Mouse (Mus musculus) myocyte (in vitro differentiated cells): Measurements from ENCODE around the gene Cks1b. TPM values are rescaled to one million over a fixed set of nuclear protein-coding genes. Genes with fewer than 3 reads are reported as not detected.

ENCODE experiments used
- H3K27me3 ChIP-seq: one replicate; pipeline ENCODE4 v1.6.1; 2011; ENCODE audit not compliant: control insufficient read depth, insufficient read depth, insufficient read length
- H3K36me3 ChIP-seq: one replicate; pipeline ENCODE4 v1.6.1; 2011; ENCODE audit not compliant: control insufficient read depth, insufficient read depth
- H3K4me2 ChIP-seq: one replicate; pipeline ENCODE4 v1.6.1; 2011; ENCODE audit warnings: low read depth, control low read depth
- H3K4me3 ChIP-seq: one replicate; pipeline ENCODE4 v1.5.1; 2011; ENCODE audit warnings: mild to moderate bottlenecking, control low read depth, moderate library complexity
- H3K79me2 ChIP-seq: one replicate; pipeline ENCODE4 v1.6.1; 2011; ENCODE audit not compliant: control insufficient read depth, insufficient read depth
- H3ac ChIP-seq: one replicate; pipeline ENCODE4 v1.6.1; 2011; ENCODE audit not compliant: control insufficient read depth, insufficient read length
- CEBPB ChIP-seq: IDR thresholded peaks from 2 replicates; pipeline ENCODE4 v1.6.1; 2011; ENCODE audit warnings: mild to moderate bottlenecking, moderate library complexity; ENCODE audit not compliant: poor library complexity, insufficient read depth, severe bottlenecking
- E2F4 ChIP-seq: IDR thresholded peaks from one replicate; pipeline ENCODE4 v1.6.1; 2011; ENCODE audit warnings: mild to moderate bottlenecking, control low read depth, moderate library complexity; ENCODE audit not compliant: insufficient read depth
- MAX ChIP-seq: IDR thresholded peaks from one replicate; pipeline ENCODE4 v1.6.1; 2011; ENCODE audit warnings: low read depth, mild to moderate bottlenecking, control low read depth
- MYOD1 ChIP-seq, 3 experiments: IDR thresholded peaks; one replicate each; pipeline ENCODE4 v1.6.1; 2011; ENCODE audit warnings: control low read depth in 2 of 3, low read depth in 2 of 3, mild to moderate bottlenecking in 2 of 3, moderate library complexity in 1 of 3; ENCODE audit not compliant: insufficient read length in 2 of 3, control insufficient read depth in 1 of 3
- MYOG ChIP-seq, 3 experiments: IDR thresholded peaks; one replicate each; pipeline ENCODE4 v1.6.1; 2011; ENCODE audit warnings: control low read depth in 2 of 3, low read depth in 2 of 3, mild to moderate bottlenecking in 2 of 3; ENCODE audit not compliant: insufficient read length in 2 of 3, control insufficient read depth in 1 of 3, insufficient read depth in 1 of 3
- POLR2A ChIP-seq: IDR thresholded peaks from one replicate; pipeline ENCODE4 v1.6.1; 2011; ENCODE audit warnings: low read depth, mild to moderate bottlenecking, control low read depth, moderate library complexity; ENCODE audit not compliant: insufficient read length
- POLR2AphosphoS2 ChIP-seq: IDR thresholded peaks from one replicate; pipeline ENCODE4 v1.6.1; 2011; ENCODE audit warnings: low read depth, control low read depth; ENCODE audit not compliant: insufficient read length
- REST ChIP-seq: IDR thresholded peaks from one replicate; pipeline ENCODE4 v1.6.1; 2011; ENCODE audit warnings: mild to moderate bottlenecking, control low read depth, moderate library complexity; ENCODE audit not compliant: insufficient read depth, insufficient read length
- SRF ChIP-seq: IDR thresholded peaks from one replicate; pipeline ENCODE4 v1.6.1; 2011; ENCODE audit warnings: low read depth; ENCODE audit not compliant: control insufficient read depth, insufficient read length
- TCF12 ChIP-seq: IDR thresholded peaks from one replicate; pipeline ENCODE4 v1.6.1; 2011; ENCODE audit warnings: mild to moderate bottlenecking, control low read depth; ENCODE audit not compliant: poor library complexity, insufficient read depth, severe bottlenecking
- TCF3 ChIP-seq: IDR thresholded peaks from one replicate; pipeline ENCODE4 v1.6.1; 2011; ENCODE audit warnings: low read depth, control low read depth; ENCODE audit not compliant: insufficient read length
- USF1 ChIP-seq: IDR thresholded peaks from one replicate; pipeline ENCODE4 v1.6.1; 2011; ENCODE audit warnings: low read depth, mild to moderate bottlenecking, control low read depth, moderate library complexity
- polyA plus RNA-seq: library from polyadenylated mRNA; unstranded; fragments of >200 nt; fragmentation: generic; extraction: Trizol; gene quantifications from one replicate; pipeline ENCODE4 v1.2.1, GENCODE M21; 2012; ENCODE audit warnings: missing spikeins

Gene Cks1b
- polyA plus RNA-seq, 1 experiment: 113 TPM

GRCm38 (mm10) chr3:89394006-89394893, 23.9 kb downstream of the Cks1b start, which contains the start of gene Zbtb7b:
Gene Zbtb7b (minus strand): TSS chr3:89394776.
- peaks cover 29% of the 10 kb centered on the region for H3K79me2 ChIP-seq
- H3ac ChIP-seq: peak within 1 kb of the TSS; percentile 66
- H3K27me3 ChIP-seq: no peaks in the 10 kb centered on the region
- TF ChIP-seq REST: no peak
- no peak for TF ChIP-seq SRF
- TF ChIP-seq MAX: no peak
- TF ChIP-seq TCF3: no peak
- TF ChIP-seq TCF12: no peak
- peak in 1 of 3 experiments; percentile 25 for TF ChIP-seq MYOD1 (IDR thresholded peaks at IDR 0.05; ENCODE audit: control insufficient read depth in 1 of 3, insufficient read length in 2 of 3, low read depth in 2 of 3)
- no peak for TF ChIP-seq CEBPB
- TF ChIP-seq POLR2AphosphoS2: peak; percentile 32
- no peak for TF ChIP-seq E2F4
- TF ChIP-seq USF1: no peak
- peak; percentile 51 for TF ChIP-seq POLR2A
- peak in 1 of 3 experiments; percentile 37 for TF ChIP-seq MYOG (IDR thresholded peaks at IDR 0.05; ENCODE audit: control insufficient read depth in 1 of 3, insufficient read depth in 1 of 3, insufficient read length in 2 of 3, low read depth in 2 of 3)
- H3K4me2 ChIP-seq: peak within 1 kb of the TSS; percentile 90
- no peaks in the 10 kb centered on the region for H3K36me3 ChIP-seq
- H3K4me3 ChIP-seq: peak within 1 kb of the TSS; percentile 99

- Histone ChIP-seq H3K27me3 (no peaks in the 10 kb centered on the region), H3ac (peak overlapping the region; percentile 66), H3K4me2 (peak overlapping the region; percentile 90), H3K36me3 (no peaks in the 10 kb centered on the region), H3K4me3 (peak overlapping the region; percentile 99), H3K79me2 (peaks cover 35% of the 10 kb centered on the region)
- TF ChIP-seq REST (no peak), POLR2A (peak; percentile 48), MAX (no peak), MYOD1 (IDR thresholded peaks at IDR 0.05; ENCODE audit: control insufficient read depth in 1 of 3, insufficient read length in 2 of 3, low read depth in 2 of 3) (peak in 1 of 3 experiments; percentile 18), E2F4 (no peak), SRF (peak; percentile 78), MYOG (IDR thresholded peaks at IDR 0.05; ENCODE audit: control insufficient read depth in 1 of 3, insufficient read depth in 1 of 3, insufficient read length in 2 of 3, low read depth in 2 of 3) (peak in 1 of 3 experiments; percentile 23), TCF3 (no peak), USF1 (no peak), POLR2AphosphoS2 (peak; percentile 55), TCF12 (no peak), CEBPB (no peak)
Measured at GRCm38 (mm10) chr3:89393605-89394004, 24.6 kb downstream of the Cks1b start.

GRCm38 (mm10) chr3:89392871-89393311, 25.3 kb downstream of the Cks1b start:
- H3K79me2 ChIP-seq: peaks cover 39% of the 10 kb centered on the region
- H3ac ChIP-seq: peak overlapping the region; percentile 66
- no peaks in the 10 kb centered on the region for H3K27me3 ChIP-seq
- peak overlapping the region; percentile 65 for H3K4me2 ChIP-seq
- TF ChIP-seq MYOD1 (IDR thresholded peaks at IDR 0.05; ENCODE audit: control insufficient read depth in 1 of 3, insufficient read length in 2 of 3, low read depth in 2 of 3): peak in 1 of 3 experiments; percentile 18
- no peak for TF ChIP-seq TCF12
- TF ChIP-seq POLR2A: peak; percentile 35
- no peak for TF ChIP-seq CEBPB
- peak; percentile 32 for TF ChIP-seq POLR2AphosphoS2
- TF ChIP-seq SRF: no peak
- no peaks in the 10 kb centered on the region for H3K36me3 ChIP-seq
- peak overlapping the region; percentile 99 for H3K4me3 ChIP-seq

- peak overlapping the region; percentile 66 for H3ac ChIP-seq
- H3K27me3 ChIP-seq: no peaks in the 10 kb centered on the region
- peak overlapping the region; percentile 99 for H3K4me3 ChIP-seq
Measured at GRCm38 (mm10) chr3:89391663-89392511, 26.3 kb downstream of the Cks1b start.

More at GRCm38 (mm10) chr3:89391663-89392511, 26.3 kb downstream of the Cks1b start:
- Histone ChIP-seq H3K36me3 (no peaks in the 10 kb centered on the region), H3K79me2 (peaks cover 42% of the 10 kb centered on the region), H3K4me2 (peak overlapping the region; percentile 96)
- TF ChIP-seq SRF (peak; percentile 78), CEBPB (no peak), POLR2A (peak; percentile 60), POLR2AphosphoS2 (peak; percentile 76), MYOD1 (IDR thresholded peaks at IDR 0.05; ENCODE audit: control insufficient read depth in 1 of 3, insufficient read length in 2 of 3, low read depth in 2 of 3) (peak in 1 of 3 experiments; percentile 23), E2F4 (no peak), REST (no peak)
